Mouse (Mus musculus) midbrain, embryonic 10.5 days (tissue): ENCODE results near the gene Zfp454. TPM values are rescaled to one million over a fixed set of nuclear protein-coding genes. Genes with fewer than 3 reads are reported as not detected.

Source experiments
- DNase-seq: peaks from one replicate; pipeline ENCODE4 v3.0.0-alpha.2; 2017; ENCODE audit warnings: low spot score
- H3K27ac ChIP-seq: fragments of 300-500 bp; sonication (generic); replicated peaks from 2 replicates; pipeline ENCODE4 v1.5.1; 2016; ENCODE audit warnings: mild to moderate bottlenecking
- H3K27me3 ChIP-seq: fragments of 300-500 bp; sonication (generic); 2 replicates; pipeline ENCODE4 v1.6.1; 2016; ENCODE audit warnings: low read depth, mild to moderate bottlenecking; ENCODE audit not compliant: poor library complexity, severe bottlenecking
- H3K36me3 ChIP-seq: fragments of 300-500 bp; sonication (generic); 2 replicates; pipeline ENCODE4 v1.6.1; 2016; ENCODE audit warnings: mild to moderate bottlenecking, moderate library complexity
- H3K4me1 ChIP-seq: fragments of 300-500 bp; sonication (generic); 2 replicates; pipeline ENCODE4 v1.6.1; 2016
- H3K4me3 ChIP-seq: fragments of 300-500 bp; sonication (generic); 2 replicates; pipeline ENCODE4 v1.5.1; 2016; ENCODE audit warnings: mild to moderate bottlenecking, moderate library complexity
- H3K9me3 ChIP-seq: fragments of 300-500 bp; sonication (generic); replicated peaks from 2 replicates; pipeline ENCODE4 v1.6.1; 2016; ENCODE audit warnings: mild to moderate bottlenecking
- WGBS: fragments of 180-500 bp; shearing (Covaris S2); methylation state at CpG from one replicate; pipeline ENCODE4 v1.1.7; 2016; 5-methylcytosine and 5-hydroxymethylcytosine counted together
- polyA plus RNA-seq: library from polyadenylated mRNA; unstranded; fragments of >200 nt; fragmentation: Nextera tagmentation; extraction: Ambion mirVana; gene quantifications from 2 replicates; pipeline ENCODE4 v1.2.1, GENCODE M21; 2016

Gene Zfp454
- polyA plus RNA-seq, 1 experiment from 2014 or later: 12.8 TPM

GRCm38 (mm10) chr11:50827010-50827953, 60.2 kb downstream of the Zfp454 start, which contains the start of gene Zfp354c:
Zfp354c (minus strand) TSS chr11:50827724.
- peak; percentile 89 for DNase-seq
- Histone ChIP-seq H3K4me3 (peak within 1 kb of the TSS; percentile 88), H3K9me3 (peaks cover under 1% of the 10 kb centered on the region; the same call in 1 of the 2 replicates), H3K4me1 (peaks cover 14% of the 10 kb centered on the region), H3K36me3 (peaks cover 40% of the 10 kb centered on the region), H3K27me3 (no peaks in the 10 kb centered on the region), H3K27ac (peak within 1 kb of the TSS; percentile 95)
- 1% methylated on average over 45 of the region's 45 CpGs for WGBS

- peaks cover 48% of the 10 kb centered on the region for H3K36me3 ChIP-seq
- WGBS: 76% methylated on average over 2 of the region's 2 CpGs
- no peaks in the 10 kb centered on the region for H3K27me3 ChIP-seq
Measured at GRCm38 (mm10) chr11:50826214-50826613, 61.2 kb downstream of the Zfp454 start.

More at GRCm38 (mm10) chr11:50826214-50826613, 61.2 kb downstream of the Zfp454 start:
- Histone ChIP-seq H3K4me1 (peaks cover 14% of the 10 kb centered on the region), H3K4me3 (peak overlapping the region; percentile 88), H3K9me3 (no peaks in the 10 kb centered on the region), H3K27ac (no peak overlapping the region)
- no peak for DNase-seq

Other genes starting within 250 kb of the Zfp454 start
- 29.4 and 37.8 TPM in 2 replicates for gene Zfp354c, start 59.9 kb downstream of the Zfp454 start, polyA plus RNA-seq
- 0.85 and 0.91 TPM in 2 replicates for gene Zfp879, start 46.1 kb downstream of the Zfp454 start, polyA plus RNA-seq
- gene Grm6, start 37.0 kb downstream of the Zfp454 start, polyA plus RNA-seq: not detected in 2 replicates
- gene Zfp2, start 28.5 kb upstream of the Zfp454 start, polyA plus RNA-seq: 25.1 and 29.9 TPM in 2 replicates
- gene Zfp354b, start 44.0 kb upstream of the Zfp454 start, polyA plus RNA-seq: 0.65 and 0.74 TPM in 2 replicates
- gene 4933414I15Rik, start 56.1 kb upstream of the Zfp454 start, polyA plus RNA-seq: not detected in 2 replicates
- not detected in 2 replicates for gene Prop1, start 66.1 kb upstream of the Zfp454 start, polyA plus RNA-seq
- not detected in 2 replicates for gene Olfr1378, start 78.9 kb upstream of the Zfp454 start, polyA plus RNA-seq
- not detected in 2 replicates for gene Olfr1377, start 94.3 kb upstream of the Zfp454 start, polyA plus RNA-seq
- not detected in 2 replicates for gene Olfr51, start 115.9 kb upstream of the Zfp454 start, polyA plus RNA-seq
- not detected in 2 replicates for gene Olfr54, start 126.6 kb upstream of the Zfp454 start, polyA plus RNA-seq
- not detected in 2 replicates for gene Olfr1375, start 160.5 kb upstream of the Zfp454 start, polyA plus RNA-seq
- 10.2 and 10.8 TPM in 2 replicates for gene Zfp354a, start 171.6 kb upstream of the Zfp454 start, polyA plus RNA-seq